In the genomic region with DNA sequence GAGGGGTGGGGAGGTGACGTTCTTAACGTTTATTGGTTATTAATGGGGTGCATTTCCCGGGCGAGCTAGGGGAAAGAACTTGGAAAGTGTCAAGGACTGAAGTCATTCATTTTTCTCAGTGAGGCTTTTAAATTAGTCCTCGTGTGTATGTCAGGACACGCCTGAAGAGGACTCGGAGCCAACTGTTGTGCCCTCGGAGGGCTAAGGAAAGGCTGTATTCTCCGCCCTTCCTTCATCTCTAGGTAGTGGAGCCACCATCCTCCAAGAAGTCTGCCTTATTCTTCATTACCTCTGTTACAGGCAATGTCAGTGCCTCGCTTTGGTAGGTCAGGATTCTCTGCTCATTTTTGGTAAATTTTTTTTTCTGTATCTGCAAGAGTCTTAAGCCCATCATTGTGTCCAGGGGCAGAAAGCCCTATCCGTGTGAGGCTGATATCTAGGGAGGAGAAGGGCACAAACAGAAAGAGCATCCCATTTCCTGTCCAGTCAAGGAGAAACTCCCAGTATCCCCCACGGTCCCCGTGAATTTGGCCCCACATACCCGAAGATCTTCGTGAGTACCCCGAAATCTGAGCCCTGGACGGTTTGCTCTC, we compare ENCODE assay signal across 8 mouse cellular contexts.
DNase-seq lines count a peak whose midpoint lies in the region; ATAC-seq and TF ChIP-seq lines count a peak whose summit lies in the region.

No protein-coding gene starts in this region.

- TF ChIP-seq CTCF in E14TG2a.4 (conservative IDR thresholded peaks at IDR 0.05; ENCODE audit: low read length) = no peak

- no peaks in the 10 kb centered on the region for H3K9me3 ChIP-seq in E14TG2a.4 (ENCODE audit: low read length)
- H3K9me3 ChIP-seq in forebrain, embryonic 16.5 days (ENCODE audit: control insufficient read depth, low read length) = no peaks in the 10 kb centered on the region
- H3K9me3 ChIP-seq in liver, embryonic 11.5 days (ENCODE audit: control insufficient read depth, low read length) = no peaks in the 10 kb centered on the region

- no peak overlapping the region for H3K27ac ChIP-seq in forebrain, embryonic 16.5 days (ENCODE audit: low read length)
- H3K27ac ChIP-seq in liver, embryonic 11.5 days (ENCODE audit: low read depth, low read length) = peak overlapping the region; percentile 40; the same call in 1 of the 2 replicates

- H3K36me3 ChIP-seq in E14TG2a.4 (ENCODE audit: insufficient read depth, low read length) = no peaks in the 10 kb centered on the region
- no peaks in the 10 kb centered on the region for H3K36me3 ChIP-seq in forebrain, embryonic 16.5 days (ENCODE audit: control insufficient read depth, insufficient read depth)
- H3K36me3 ChIP-seq in liver, embryonic 11.5 days (ENCODE audit: control insufficient read depth, insufficient read depth, low read length) = no peaks in the 10 kb centered on the region

- H3K27me3 ChIP-seq in E14TG2a.4 (ENCODE audit: insufficient read depth, low read length) = peaks cover 18% of the 10 kb centered on the region
- no peaks in the 10 kb centered on the region; the same call in 1 of the 2 replicates for H3K27me3 ChIP-seq in forebrain, embryonic 16.5 days (replicated peaks; ENCODE audit: control insufficient read depth, insufficient read depth, low read length)
- no peaks in the 10 kb centered on the region for H3K27me3 ChIP-seq in liver, embryonic 11.5 days (replicated peaks; ENCODE audit: control insufficient read depth, insufficient read depth, low read length)

- DNase-seq in frontal cortex, postnatal 25 days (ENCODE audit: low spot score in 2 of 2) = no peak
- DNase-seq in liver, embryonic 11.5 days (ENCODE audit: low spot score) = no peak
- no peak for DNase-seq in adrenal gland, postnatal 25 days
- no peak for DNase-seq in urinary bladder, postnatal 4 days (ENCODE audit: low spot score in 2 of 2)
- no peak for DNase-seq in cerebellum, adult 11 months

- ATAC-seq in frontal cortex, adult (ENCODE audit: low TSS enrichment) = peak; percentile 26; the same call in 1 of the 2 replicates
- ATAC-seq in forebrain, embryonic 16.5 days = peak; percentile 29
- ATAC-seq in liver, embryonic 11.5 days (replicated peaks; ENCODE audit: low FRiP score) = peak; percentile 13; the same call in 1 of the 2 replicates

- WGBS in forebrain, embryonic 16.5 days = under 1% methylated on average over 17 of the region's 17 CpGs
- WGBS in liver, embryonic 11.5 days = 7% methylated on average over 17 of the region's 17 CpGs

- peaks cover 47% of the 10 kb centered on the region for H3K4me1 ChIP-seq in E14TG2a.4 (replicated peaks; ENCODE audit: low read depth, low read length)
- H3K4me1 ChIP-seq in forebrain, embryonic 16.5 days (replicated peaks; ENCODE audit: control insufficient read depth, insufficient read depth, low read length) = peaks cover 17% of the 10 kb centered on the region
- H3K4me1 ChIP-seq in liver, embryonic 11.5 days (replicated peaks; ENCODE audit: control insufficient read depth, insufficient read depth, low read length) = peaks cover 30% of the 10 kb centered on the region

- H3K4me3 ChIP-seq in E14TG2a.4 (replicated peaks; ENCODE audit: low read length) = peak overlapping the region; percentile 64
- peak overlapping the region; percentile 45 for H3K4me3 ChIP-seq in forebrain, embryonic 16.5 days (replicated peaks; ENCODE audit: low read length)
- H3K4me3 ChIP-seq in liver, embryonic 11.5 days (ENCODE audit: low read depth, low read length) = peak overlapping the region; percentile 48

- peak overlapping the region; percentile 72 for H3K4me2 ChIP-seq in forebrain, embryonic 16.5 days (ENCODE audit: low read length)
- peak overlapping the region; percentile 89 for H3K4me2 ChIP-seq in liver, embryonic 11.5 days

- peak overlapping the region; percentile 47 for H3K9ac ChIP-seq in forebrain, embryonic 16.5 days (replicated peaks; ENCODE audit: low read depth, low read length)
- H3K9ac ChIP-seq in liver, embryonic 11.5 days (ENCODE audit: low read depth, low read length) = peak overlapping the region; percentile 1
